Mouse (Mus musculus) stomach, embryonic 14.5 days (tissue): Measurements from ENCODE around the gene Gm37240. TPM values are rescaled to one million over a fixed set of nuclear protein-coding genes. Genes with fewer than 3 reads are reported as not detected.

Source experiments
- ATAC-seq: fragments of 200-750 bp; cut with Nextera tagmentation; 2 replicates; pipeline ENCODE4 v1.8.0; 2017; ENCODE audit warnings: low read depth, moderate TSS enrichment; ENCODE audit not compliant: insufficient number of reproducible peaks, insufficient read depth, low FRiP score
- H3K27ac ChIP-seq: fragments of 300-500 bp; sonication (generic); 2 replicates; pipeline ENCODE4 v1.5.1; 2014; ENCODE audit warnings: mild to moderate bottlenecking, low read length, moderate library complexity, mixed read lengths
- H3K27me3 ChIP-seq: fragments of 300-500 bp; sonication (generic); 2 replicates; pipeline ENCODE4 v1.6.1; 2014; ENCODE audit warnings: low read length, control low read depth, mixed read lengths; ENCODE audit not compliant: control insufficient read depth, insufficient read depth
- H3K36me3 ChIP-seq: fragments of 300-500 bp; sonication (generic); 2 replicates; pipeline ENCODE4 v1.6.1; 2014; ENCODE audit warnings: mild to moderate bottlenecking, control low read depth, low read length, moderate library complexity, mixed read lengths; ENCODE audit not compliant: control insufficient read depth, insufficient read depth
- H3K4me1 ChIP-seq: fragments of 300-500 bp; sonication (generic); 2 replicates; pipeline ENCODE4 v1.6.1; 2014; ENCODE audit warnings: low read length, control low read depth, mixed read lengths; ENCODE audit not compliant: control insufficient read depth, insufficient read depth
- H3K4me2 ChIP-seq: fragments of 300-500 bp; sonication (generic); replicated peaks from 2 replicates; pipeline ENCODE4 v1.6.1; 2014; ENCODE audit warnings: low read depth, low read length, control low read depth
- H3K4me3 ChIP-seq: fragments of 300-500 bp; sonication (generic); 2 replicates; pipeline ENCODE4 v1.5.1; 2014; ENCODE audit warnings: low read depth, low read length, control low read depth
- H3K9ac ChIP-seq: fragments of 300-500 bp; sonication (generic); replicated peaks from 2 replicates; pipeline ENCODE4 v1.6.1; 2014; ENCODE audit warnings: low read depth, mild to moderate bottlenecking, control low read depth, low read length, moderate library complexity, mixed read lengths
- H3K9me3 ChIP-seq: fragments of 300-500 bp; sonication (generic); 2 replicates; pipeline ENCODE4 v1.6.1; 2016; ENCODE audit warnings: low read depth, low read length, control low read depth; ENCODE audit not compliant: control insufficient read depth
- WGBS: fragments of 180-500 bp; shearing (Covaris S2); extraction: QIAGEN DNeasy Blood & Tissue Kit; methylation state at CpG from one replicate; pipeline ENCODE4 v1.1.7; 2014; 5-methylcytosine and 5-hydroxymethylcytosine counted together
- polyA plus RNA-seq: library from polyadenylated mRNA; unstranded; fragments of >200 nt; fragmentation: Nextera tagmentation; extraction: Ambion mirVana; gene quantifications from 2 replicates; pipeline ENCODE4 v1.2.1, GENCODE M21; 2014

The Gm37240 gene
- polyA plus RNA-seq, 1 experiment from 2014 or later, result 9.6 TPM

- ATAC-seq, result no peak
- no peaks in the 10 kb centered on the region for H3K9me3 ChIP-seq
- no peaks in the 10 kb centered on the region for H3K4me1 ChIP-seq
- 81% methylated on average over 3 of the region's 3 CpGs for WGBS
- H3K36me3 ChIP-seq, result no peaks in the 10 kb centered on the region
- H3K27ac ChIP-seq, result no peak overlapping the region
- H3K4me3 ChIP-seq, result no peak overlapping the region
- H3K9ac ChIP-seq, result no peak overlapping the region
- no peaks in the 10 kb centered on the region for H3K27me3 ChIP-seq
- no peak overlapping the region for H3K4me2 ChIP-seq
Observed at GRCm38 (mm10) chr3:85532376-85532775, 354.9 kb downstream of the Gm37240 start.

- WGBS, result 78% methylated on average over 8 of the region's 8 CpGs
- no peak for ATAC-seq
Observed at GRCm38 (mm10) chr3:85530601-85531161, 356.6 kb downstream of the Gm37240 start.

DNA sequence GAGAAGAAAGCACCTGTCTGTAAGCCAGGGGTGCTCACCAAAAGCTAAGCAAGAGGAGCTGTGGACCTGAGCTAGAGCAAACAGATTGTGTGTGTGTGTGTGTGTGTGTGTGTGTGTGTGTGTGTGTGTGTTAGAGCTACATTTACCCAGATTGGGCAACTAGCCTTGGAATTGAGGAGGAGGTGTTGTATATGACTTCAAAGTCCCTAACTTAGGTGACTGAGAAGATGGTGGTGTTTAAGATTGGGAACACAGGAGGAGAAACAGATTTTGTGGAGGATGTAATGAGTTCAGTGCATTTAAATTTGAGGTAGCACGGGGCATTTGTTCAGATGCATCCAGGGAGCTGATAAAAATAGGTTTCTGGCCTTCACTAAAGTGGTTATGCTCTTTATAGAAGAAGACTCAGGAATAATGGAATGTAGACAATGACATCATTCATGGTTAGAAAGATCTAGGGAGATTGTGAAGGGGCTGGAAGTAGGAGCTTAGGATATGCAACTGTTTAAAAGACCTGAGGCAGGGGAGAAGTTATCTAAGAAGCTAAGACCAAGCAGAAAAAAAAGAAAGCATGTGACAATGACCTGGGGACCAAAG, 365.9 kb downstream of the Gm37240 start:
- Histone ChIP-seq H3K9ac (no peak overlapping the region), H3K27ac (no peak overlapping the region), H3K36me3 (no peaks in the 10 kb centered on the region), H3K4me3 (no peak overlapping the region), H3K4me1 (no peaks in the 10 kb centered on the region), H3K9me3 (no peaks in the 10 kb centered on the region), H3K4me2 (no peak overlapping the region), H3K27me3 (no peaks in the 10 kb centered on the region)
- 88% methylated on average over 1 of the region's 1 CpGs for WGBS
- no peak for ATAC-seq

More at GRCm38 (mm10) chr3:85530601-85531161, 356.6 kb downstream of the Gm37240 start:
- H3K9ac ChIP-seq, result no peak overlapping the region
- no peak overlapping the region for H3K27ac ChIP-seq
- no peaks in the 10 kb centered on the region for H3K36me3 ChIP-seq
- H3K4me3 ChIP-seq, result no peak overlapping the region
- H3K9me3 ChIP-seq, result no peaks in the 10 kb centered on the region
- H3K4me1 ChIP-seq, result no peaks in the 10 kb centered on the region
- H3K27me3 ChIP-seq, result no peaks in the 10 kb centered on the region
- no peak overlapping the region for H3K4me2 ChIP-seq

- H3K9me3 ChIP-seq, result no peaks in the 10 kb centered on the region
- H3K4me2 ChIP-seq, result no peak overlapping the region
- no peak overlapping the region for H3K27ac ChIP-seq
- ATAC-seq, result no peak
- H3K9ac ChIP-seq, result no peak overlapping the region
- H3K36me3 ChIP-seq, result no peaks in the 10 kb centered on the region
- H3K4me3 ChIP-seq, result no peak overlapping the region
- H3K27me3 ChIP-seq, result no peaks in the 10 kb centered on the region
- 66% methylated on average over 8 of the region's 8 CpGs for WGBS
- H3K4me1 ChIP-seq, result no peaks in the 10 kb centered on the region
Observed at GRCm38 (mm10) chr3:85518668-85519067, 368.6 kb downstream of the Gm37240 start.

GRCm38 (mm10) chr3:85518072-85518471, 369.2 kb downstream of the Gm37240 start:
- no peak for ATAC-seq
- no peaks in the 10 kb centered on the region for H3K36me3 ChIP-seq
- H3K4me1 ChIP-seq, result no peaks in the 10 kb centered on the region
- H3K27ac ChIP-seq, result no peak overlapping the region
- no peak overlapping the region for H3K4me2 ChIP-seq
- WGBS, result 92% methylated on average over 1 of the region's 1 CpGs
- no peak overlapping the region for H3K9ac ChIP-seq
- no peak overlapping the region for H3K4me3 ChIP-seq
- H3K9me3 ChIP-seq, result no peaks in the 10 kb centered on the region
- no peaks in the 10 kb centered on the region for H3K27me3 ChIP-seq

GRCm38 (mm10) chr3:85516739-85517396, 370.4 kb downstream of the Gm37240 start:
- Histone ChIP-seq H3K36me3 (no peaks in the 10 kb centered on the region), H3K4me2 (no peak overlapping the region), H3K27me3 (no peaks in the 10 kb centered on the region), H3K4me3 (no peak overlapping the region), H3K9me3 (no peaks in the 10 kb centered on the region), H3K9ac (no peak overlapping the region), H3K4me1 (no peaks in the 10 kb centered on the region), H3K27ac (no peak overlapping the region)
- 50% methylated on average over 11 of the region's 11 CpGs for WGBS
- ATAC-seq, result no peak

- no peaks in the 10 kb centered on the region for H3K9me3 ChIP-seq
- H3K4me1 ChIP-seq, result no peaks in the 10 kb centered on the region
- H3K36me3 ChIP-seq, result no peaks in the 10 kb centered on the region
- WGBS, result 79% methylated on average over 11 of the region's 11 CpGs
- H3K27me3 ChIP-seq, result no peaks in the 10 kb centered on the region
- no peak overlapping the region for H3K4me3 ChIP-seq
- H3K9ac ChIP-seq, result no peak overlapping the region
- no peak overlapping the region for H3K27ac ChIP-seq
- no peak overlapping the region for H3K4me2 ChIP-seq
- no peak for ATAC-seq
Observed at GRCm38 (mm10) chr3:85514700-85515099, 372.6 kb downstream of the Gm37240 start.

- Histone ChIP-seq H3K27me3 (no peaks in the 10 kb centered on the region), H3K4me1 (no peaks in the 10 kb centered on the region), H3K36me3 (no peaks in the 10 kb centered on the region), H3K4me2 (no peak overlapping the region), H3K27ac (no peak overlapping the region), H3K9me3 (no peaks in the 10 kb centered on the region), H3K9ac (no peak overlapping the region), H3K4me3 (no peak overlapping the region)
- ATAC-seq, result no peak
- 79% methylated on average over 5 of the region's 5 CpGs for WGBS
Observed at GRCm38 (mm10) chr3:85508717-85509279, 378.5 kb downstream of the Gm37240 start.
